14 mouse cellular contexts compared by ENCODE assay signal in genomic region chr2:40478747-40479662, GRCm38 (mm10).
DNase-seq lines count a peak whose midpoint lies in the region; ATAC-seq and TF ChIP-seq lines count a peak whose summit lies in the region.
"Had no signal": no experiment of that assay in that cellular context is flagged by ENCODE, and none has a peak within 500 bp of the region (broad histone marks: within the 10 kb centered on the region; RNA-seq: fewer than 3 reads in every experiment).

No protein-coding gene starts in this region.

- no peaks in the 10 kb centered on the region for H3K27me3 ChIP-seq in limb, embryonic 14.5 days (ENCODE audit: control insufficient read depth, insufficient read depth, low read length)
- no peaks in the 10 kb centered on the region for H3K27me3 ChIP-seq in limb, embryonic 10.5 days (ENCODE audit: low read depth, poor library complexity, severe bottlenecking)
- H3K27me3 ChIP-seq in forebrain, embryonic 14.5 days (replicated peaks; ENCODE audit: control insufficient read depth, insufficient read depth, low read length), result no peaks in the 10 kb centered on the region
- H3K27me3 ChIP-seq in kidney, embryonic 16.5 days (ENCODE audit: insufficient read depth, low read length), result no peaks in the 10 kb centered on the region
- no peaks in the 10 kb centered on the region for H3K27me3 ChIP-seq in stomach, postnatal 0 days (ENCODE audit: control insufficient read depth, insufficient read depth, low read length)
- H3K27me3 ChIP-seq: megakaryocyte, embryonic 14.5 days had no signal

- ATAC-seq in limb, embryonic 14.5 days (ENCODE audit: low FRiP score, low read depth), result no peak
- peak; percentile 86 for ATAC-seq in forebrain, embryonic 14.5 days
- peak; percentile 57; the same call in 1 of the 2 replicates for ATAC-seq in kidney, embryonic 16.5 days (ENCODE audit: low FRiP score, low TSS enrichment)
- no peak for ATAC-seq in stomach, postnatal 0 days (ENCODE audit: low FRiP score, low TSS enrichment)
- ATAC-seq: CD4-positive, CD25-positive, alpha-beta regulatory T cell, adult 4 months had no signal

- TF ChIP-seq EP300 in stomach, postnatal 0 days (optimal IDR thresholded peaks at IDR 0.05), result no peak

- DNase-seq in limb, embryonic 14.5 days (ENCODE audit: low spot score), result peak; percentile 60
- no peak for DNase-seq in limb, embryonic 10.5 days (ENCODE audit: low spot score)
- DNase-seq in forebrain, embryonic 14.5 days (ENCODE audit: low spot score), result peak; percentile 89
- DNase-seq in retina, postnatal 1 day, result peak; percentile 80
- DNase-seq in stomach, postnatal 0 days (ENCODE audit: low spot score), result no peak
- no peak for DNase-seq in thymus, postnatal 4 days
- no peak for DNase-seq in adrenal gland, postnatal 10 days
- DNase-seq: adrenal gland, adult 8-10 months; cerebellum, adult 18-20 months; gastrocnemius, postnatal 36 days; lung, adult 2 months had no signal

- H3K36me3 ChIP-seq in limb, embryonic 14.5 days (ENCODE audit: control insufficient read depth, insufficient read depth, low read length), result no peaks in the 10 kb centered on the region
- H3K36me3 ChIP-seq in limb, embryonic 10.5 days, result no peaks in the 10 kb centered on the region
- no peaks in the 10 kb centered on the region for H3K36me3 ChIP-seq in forebrain, embryonic 14.5 days (ENCODE audit: control insufficient read depth, insufficient read depth, low read length)
- no peaks in the 10 kb centered on the region for H3K36me3 ChIP-seq in kidney, embryonic 16.5 days (ENCODE audit: insufficient read depth, low read length)
- no peaks in the 10 kb centered on the region for H3K36me3 ChIP-seq in stomach, postnatal 0 days (ENCODE audit: control insufficient read depth, insufficient read depth, low read length)

- TF ChIP-seq CTCF in stomach, postnatal 0 days (IDR thresholded peaks at IDR 0.05; ENCODE audit: low read depth), result no peak

- WGBS in limb, embryonic 14.5 days, result 69% methylated on average over 2 of the region's 2 CpGs
- 84% methylated on average over 2 of the region's 2 CpGs for WGBS in limb, embryonic 10.5 days
- WGBS in forebrain, embryonic 14.5 days, result 20% methylated on average over 2 of the region's 2 CpGs
- 67% methylated on average over 2 of the region's 2 CpGs for WGBS in kidney, embryonic 16.5 days
- WGBS in stomach, postnatal 0 days, result 43% methylated on average over 2 of the region's 2 CpGs

- TF ChIP-seq POLR2A in limb, embryonic 14.5 days (IDR thresholded peaks at IDR 0.05; ENCODE audit: borderline replicate concordance, extremely low read depth, insufficient read depth, insufficient read length), result no peak

- H3K27ac ChIP-seq in limb, embryonic 14.5 days (replicated peaks; ENCODE audit: low read depth, low read length), result no peak overlapping the region
- no peak overlapping the region for H3K27ac ChIP-seq in limb, embryonic 10.5 days
- H3K27ac ChIP-seq in forebrain, embryonic 14.5 days (ENCODE audit: low read depth, low read length), result no peak overlapping the region
- H3K27ac ChIP-seq in kidney, embryonic 16.5 days (ENCODE audit: low read length), result no peak overlapping the region
- no peak overlapping the region for H3K27ac ChIP-seq in stomach, postnatal 0 days (replicated peaks)

- no peaks in the 10 kb centered on the region for H3K4me1 ChIP-seq in limb, embryonic 14.5 days (ENCODE audit: control insufficient read depth, insufficient read depth, low read length)
- H3K4me1 ChIP-seq in limb, embryonic 10.5 days, result no peaks in the 10 kb centered on the region
- peaks cover 6% of the 10 kb centered on the region; the same call in 1 of the 2 replicates for H3K4me1 ChIP-seq in forebrain, embryonic 14.5 days (ENCODE audit: control insufficient read depth, insufficient read depth, low read length)
- H3K4me1 ChIP-seq in kidney, embryonic 16.5 days (ENCODE audit: insufficient read depth, low read length), result no peaks in the 10 kb centered on the region
- no peaks in the 10 kb centered on the region for H3K4me1 ChIP-seq in stomach, postnatal 0 days (replicated peaks; ENCODE audit: control insufficient read depth, insufficient read depth)
- H3K4me1 ChIP-seq: megakaryocyte, embryonic 14.5 days had no signal

- no peak overlapping the region for H3K4me2 ChIP-seq in limb, embryonic 14.5 days (replicated peaks; ENCODE audit: low read depth, low read length, severe bottlenecking)
- no peak overlapping the region for H3K4me2 ChIP-seq in forebrain, embryonic 14.5 days (ENCODE audit: low read length)
- no peak overlapping the region for H3K4me2 ChIP-seq in kidney, embryonic 16.5 days (replicated peaks; ENCODE audit: low read depth, low read length)
- no peak overlapping the region for H3K4me2 ChIP-seq in stomach, postnatal 0 days (replicated peaks; ENCODE audit: low read depth)

- no peak overlapping the region for H3K4me3 ChIP-seq in limb, embryonic 14.5 days (replicated peaks; ENCODE audit: low read length)
- H3K4me3 ChIP-seq in limb, embryonic 10.5 days, result no peak overlapping the region
- no peak overlapping the region for H3K4me3 ChIP-seq in forebrain, embryonic 14.5 days (ENCODE audit: low read depth, low read length)
- H3K4me3 ChIP-seq in kidney, embryonic 16.5 days (ENCODE audit: low read length), result no peak overlapping the region
- H3K4me3 ChIP-seq in stomach, postnatal 0 days (ENCODE audit: low read depth, low read length), result no peak overlapping the region
- H3K4me3 ChIP-seq: megakaryocyte, embryonic 14.5 days had no signal

- H3K9ac ChIP-seq in limb, embryonic 14.5 days (ENCODE audit: low read depth, low read length, severe bottlenecking), result no peak overlapping the region
- H3K9ac ChIP-seq in forebrain, embryonic 14.5 days (ENCODE audit: low read length), result no peak overlapping the region
- H3K9ac ChIP-seq in kidney, embryonic 16.5 days (replicated peaks; ENCODE audit: low read length), result no peak overlapping the region
- H3K9ac ChIP-seq in stomach, postnatal 0 days (ENCODE audit: low read length), result no peak overlapping the region

- H3K9me3 ChIP-seq in limb, embryonic 14.5 days (ENCODE audit: control insufficient read depth, low read length), result no peaks in the 10 kb centered on the region
- no peaks in the 10 kb centered on the region for H3K9me3 ChIP-seq in limb, embryonic 10.5 days (replicated peaks)
- H3K9me3 ChIP-seq in forebrain, embryonic 14.5 days (replicated peaks; ENCODE audit: control insufficient read depth, low read length), result no peaks in the 10 kb centered on the region
- H3K9me3 ChIP-seq in kidney, embryonic 16.5 days (ENCODE audit: low read length), result no peaks in the 10 kb centered on the region
- H3K9me3 ChIP-seq in stomach, postnatal 0 days (ENCODE audit: control insufficient read depth, low read length), result no peaks in the 10 kb centered on the region
- H3K9me3 ChIP-seq: megakaryocyte, embryonic 14.5 days had no signal

Comparison
In these comparisons a context has a peak if more than half of its experiments do, and no peak if none do; other contexts are left out.
1. DNase-seq: peak in limb, embryonic 14.5 days (single experiment), forebrain, embryonic 14.5 days (single experiment) and retina, postnatal 1 day (single experiment); none in limb, embryonic 10.5 days (single experiment), stomach, postnatal 0 days (single experiment), thymus, postnatal 4 days (single experiment) and adrenal gland, postnatal 10 days (single experiment).
2. ATAC-seq: peak in forebrain, embryonic 14.5 days (single experiment) and kidney, embryonic 16.5 days (single experiment); none in limb, embryonic 14.5 days (single experiment) and stomach, postnatal 0 days (single experiment).